Mouse (Mus musculus) B cell, adult (primary cell): ENCODE data around the gene Ulk1. TPM values are rescaled to one million over a fixed set of nuclear protein-coding genes. Genes with fewer than 3 reads are reported as not detected.

Source experiments
- total RNA-seq: library from RNA; stranded (reverse); gene quantifications from 4 replicates; pipeline ENCODE4 v1.2.4, GENCODE M21; 2023; ENCODE audit not compliant: inconsistent age

Gene Ulk1
- 44.5 to 55.9 TPM (median 52.9 TPM) in 4 replicates for total RNA-seq

DNA sequence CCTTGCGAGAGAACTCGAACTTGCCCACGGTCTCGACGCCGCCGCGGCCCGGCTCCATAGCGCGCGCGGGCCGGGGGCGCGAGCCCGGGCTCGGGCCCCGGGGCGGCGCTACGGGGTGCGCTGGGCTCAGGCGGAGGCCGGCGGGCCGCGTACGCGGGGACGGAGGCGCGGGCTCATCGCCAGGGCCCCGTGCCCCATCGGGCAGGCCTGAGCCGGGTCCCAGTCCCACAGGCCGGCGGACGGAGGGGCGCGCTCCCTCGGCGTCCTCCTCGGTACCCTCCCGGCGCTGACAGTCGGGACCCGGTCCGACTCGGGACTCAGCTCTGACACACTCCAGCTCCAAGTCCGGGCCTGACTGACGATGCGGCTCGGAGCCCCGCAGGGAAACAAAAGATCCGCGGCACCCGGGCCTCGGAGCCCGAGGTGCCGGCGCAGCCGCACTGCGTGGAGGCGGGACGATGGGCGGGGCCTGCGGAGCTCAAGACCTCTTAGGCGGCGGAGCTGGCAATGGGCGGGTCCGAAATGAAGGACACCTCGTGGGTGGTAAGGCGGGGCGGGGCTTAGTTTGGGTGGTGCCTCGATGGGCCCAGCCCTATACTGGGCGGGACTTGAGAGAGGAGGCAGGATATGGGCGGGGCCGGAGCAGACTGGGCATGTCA, at the start of gene Ulk1:
Ulk1 (minus strand) TSS at position 431 of the 659 bp plus-strand sequence.

DNA sequence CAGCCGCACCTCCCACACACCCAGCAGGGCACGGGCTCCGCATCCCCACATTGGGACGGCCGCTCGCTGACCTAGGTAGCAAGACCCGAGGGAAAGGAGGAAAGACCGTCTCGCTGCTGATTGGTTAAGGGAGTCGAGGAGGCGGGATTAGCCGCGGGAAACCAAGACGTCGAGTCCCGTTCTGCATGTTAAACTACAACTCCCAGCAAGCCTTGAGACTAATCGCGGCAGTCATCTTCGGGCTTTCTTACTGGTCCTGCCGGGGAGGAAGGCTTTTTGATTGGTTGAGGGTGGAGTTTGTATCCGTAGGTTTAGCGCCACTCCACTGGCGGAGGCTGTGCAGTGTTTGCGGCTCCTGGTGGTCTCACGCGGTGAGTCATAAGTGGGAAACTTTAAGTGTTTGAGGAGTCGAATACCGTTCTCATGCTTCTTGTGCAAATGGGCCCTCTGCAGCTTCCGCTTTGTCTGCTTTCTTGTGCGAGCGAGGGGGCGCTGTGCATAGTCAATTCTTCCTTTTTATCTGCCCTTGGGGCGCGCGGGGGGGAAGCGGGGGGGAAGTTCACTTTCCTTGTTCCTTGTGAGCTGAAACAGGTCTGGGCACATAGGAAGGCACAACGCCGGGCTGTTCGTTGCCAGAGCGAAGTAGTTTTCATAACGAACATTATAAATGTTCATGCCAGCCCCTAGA, 29.9 kb upstream of the Ulk1 start, which contains the start of the genes Hscb and Chek2:
Hscb (minus strand) TSS at position 100 of the 688 bp plus-strand sequence.
Chek2 (plus strand) TSS at position 302 of the 688 bp plus-strand sequence.

DNA sequence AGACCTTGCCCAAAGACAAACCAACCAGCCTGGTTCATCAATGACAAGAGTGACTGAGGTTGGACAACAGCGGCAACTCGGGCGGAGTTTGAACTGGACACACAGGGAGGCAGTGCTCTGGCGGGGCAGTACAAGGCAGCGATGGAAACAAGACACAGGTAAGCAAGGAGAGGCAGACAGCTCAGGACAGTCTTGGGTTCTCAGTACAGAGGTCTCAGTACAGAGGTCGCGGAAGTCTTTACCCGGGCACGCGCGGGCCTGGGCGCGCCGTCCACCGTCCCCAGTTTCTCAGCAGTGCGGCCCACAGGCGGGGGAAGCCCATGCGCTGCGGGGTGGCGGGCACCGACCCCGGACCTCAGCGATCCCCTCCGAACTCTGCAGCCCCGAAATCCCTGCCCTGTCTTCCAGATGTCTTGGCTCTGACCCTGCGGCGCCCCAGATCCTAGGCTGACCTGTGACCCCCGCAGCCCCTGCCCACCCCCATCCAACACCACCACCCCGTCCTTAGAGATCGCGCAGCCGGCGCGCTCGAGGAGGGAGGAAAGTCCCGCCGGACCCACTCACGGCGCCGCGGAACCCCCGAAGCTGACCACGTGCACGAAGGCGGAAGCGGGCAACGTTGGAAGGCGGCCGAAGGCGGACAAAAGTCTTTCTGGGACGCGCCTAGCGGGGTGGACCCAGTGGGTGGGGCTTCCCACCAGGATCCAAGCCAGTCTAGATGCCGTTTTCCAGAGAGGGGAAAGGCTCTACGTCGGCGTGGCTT, 29.7 kb downstream of the Ulk1 start, which contains the start of gene Pus1:
Pus1 (minus strand) TSS at position 662 of the 763 bp plus-strand sequence.

DNA sequence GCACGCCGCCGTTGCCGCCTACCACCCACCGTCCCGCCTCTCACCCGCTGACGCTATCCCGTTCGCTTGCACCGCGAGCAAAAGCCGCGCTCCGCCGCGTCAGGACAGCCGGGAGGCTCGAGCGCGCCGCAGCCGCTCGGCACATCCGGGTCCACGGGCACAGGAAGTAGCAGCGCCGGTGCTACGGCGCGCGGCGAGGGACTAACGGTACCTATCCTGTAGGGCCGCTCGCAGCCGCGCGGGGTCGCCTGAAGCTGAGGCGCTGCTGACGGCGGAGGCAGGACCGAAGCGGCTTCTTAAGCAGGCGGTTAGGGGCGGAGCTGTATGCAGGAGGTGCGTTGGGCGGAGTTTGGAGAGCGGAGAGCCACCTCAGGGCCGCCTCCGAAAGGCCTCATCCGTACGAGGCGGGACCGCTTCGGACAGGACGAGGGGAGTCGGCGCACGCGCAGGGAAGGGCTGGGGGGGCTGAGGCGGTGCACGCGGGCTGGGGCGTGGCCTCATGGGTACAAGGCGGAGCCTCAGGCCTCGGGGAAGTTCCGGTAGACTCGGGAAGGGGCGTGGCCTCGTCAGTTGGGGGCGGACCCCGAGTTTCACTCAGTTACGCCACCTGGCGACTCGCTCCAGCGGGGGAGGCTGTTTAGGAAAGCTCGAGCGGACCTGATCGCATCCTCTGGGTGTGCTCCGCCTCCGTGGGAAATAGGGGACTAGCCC, 39.3 kb downstream of the Ulk1 start, which contains the start of gene Ep400:
Ep400 (minus strand) TSS at position 270 of the 711 bp plus-strand sequence.

Other genes starting within 250 kb of the Ulk1 start
- gene Noc4l, start 156.7 kb downstream of the Ulk1 start, total RNA-seq = 73.1 to 76.6 TPM (median 74.5 TPM) in 4 replicates
- gene Ddx51, start 156.6 kb downstream of the Ulk1 start, total RNA-seq = 63.2 to 76.4 TPM (median 74.8 TPM) in 4 replicates
- 209 to 234 TPM (median 216 TPM) in 4 replicates for gene Ep400, start 39.4 kb downstream of the Ulk1 start, total RNA-seq
- 31.3 to 38.9 TPM (median 36.5 TPM) in 4 replicates for gene Pus1, start 29.4 kb downstream of the Ulk1 start, total RNA-seq
- 21.2 to 25.5 TPM (median 23.0 TPM) in 4 replicates for gene Hscb, start 29.7 kb upstream of the Ulk1 start, total RNA-seq
- gene Chek2, start 29.9 kb upstream of the Ulk1 start, total RNA-seq = 9.6 to 14.5 TPM (median 12.0 TPM) in 4 replicates
- gene Ttc28, start 69.7 kb upstream of the Ulk1 start, total RNA-seq = 24.8 to 30.0 TPM (median 29.0 TPM) in 4 replicates